In genomic region chr10:126392235-126392634, GRCm38 (mm10) we compare ENCODE assay signal across 30 mouse cellular contexts.
A peak's percentile ranks its signal among the peaks of the same experiment; 100 is the strongest.
DNase-seq lines count a peak whose midpoint lies in the region; ATAC-seq and TF ChIP-seq lines count a peak whose summit lies in the region.
"Had no signal": no experiment of that assay in that cellular context is flagged by ENCODE, and none has a peak within 500 bp of the region (broad histone marks: within the 10 kb centered on the region; RNA-seq: fewer than 3 reads in every experiment).

No protein-coding gene starts in this region.

- no peak for DNase-seq in heart, postnatal 4 days
- DNase-seq in heart, postnatal 0 days (ENCODE audit: low spot score) = peak; percentile 16
- DNase-seq in heart, adult 18-20 months = no peak
- peak; percentile 16 for DNase-seq in ZHBTc4 (ENCODE audit: low read depth, low spot score)
- no peak for DNase-seq in adrenal gland, adult 18-20 months (ENCODE audit: low spot score in 2 of 2)
- DNase-seq: adrenal gland, adult 2 months; adrenal gland, postnatal 36 days; cerebellum, adult 18-20 months; cerebellum, postnatal 14 days; gastrocnemius, postnatal 10 days; heart, adult 2 months; kidney, adult 2 months; kidney, postnatal 4 days; layer of hippocampus, postnatal 36 days; left cerebral cortex, postnatal 4 days; liver, postnatal 0 days; retina, postnatal 1 day; right cerebral cortex, postnatal 14 days; thymus, postnatal 4 days had no signal

- WGBS in heart, embryonic 12.5 days = 23% methylated on average over 2 of the region's 3 CpGs
- WGBS in heart, postnatal 0 days = 0% methylated on average over 2 of the region's 3 CpGs

- H3K36me3 ChIP-seq in heart, embryonic 12.5 days = no peaks in the 10 kb centered on the region
- H3K36me3 ChIP-seq in heart, postnatal 0 days (replicated peaks; ENCODE audit: control insufficient read depth, insufficient read depth, low read length) = no peaks in the 10 kb centered on the region
- H3K36me3 ChIP-seq: embryonic facial prominence, embryonic 10.5 days; embryonic facial prominence, embryonic 15.5 days; hindbrain, embryonic 12.5 days; intestine, embryonic 15.5 days; liver, embryonic 12.5 days; midbrain, embryonic 12.5 days had no signal

- no peaks in the 10 kb centered on the region for H3K27me3 ChIP-seq in heart, embryonic 12.5 days (replicated peaks)
- no peaks in the 10 kb centered on the region for H3K27me3 ChIP-seq in heart, postnatal 0 days (ENCODE audit: control insufficient read depth, insufficient read depth, low read length)
- H3K27me3 ChIP-seq: embryonic facial prominence, embryonic 15.5 days; forebrain, embryonic 13.5 days; hindbrain, embryonic 12.5 days; intestine, embryonic 15.5 days; liver, embryonic 12.5 days; midbrain, embryonic 12.5 days; Patski had no signal

- no peak for TF ChIP-seq CTCF in heart, postnatal 0 days (IDR thresholded peaks at IDR 0.05; ENCODE audit: low read depth)

- ATAC-seq in heart, embryonic 12.5 days (ENCODE audit: insufficient number of reproducible peaks, low FRiP score) = peak; percentile 64; the same call in 1 of the 2 replicates
- ATAC-seq in heart, postnatal 0 days (ENCODE audit: insufficient read depth, low read depth) = peak; percentile 72
- 0 out of 2 replicates have a peak, but pooled peaks have one; percentile 18 for ATAC-seq in megakaryocyte-erythroid progenitor cell, adult 5-6 weeks (replicated peaks; ENCODE audit: low FRiP score, low TSS enrichment, poor library complexity, severe bottlenecking)
- ATAC-seq: forebrain, embryonic 13.5 days; hindbrain, postnatal 0 days; intestine, embryonic 15.5 days; liver, embryonic 12.5 days; liver, postnatal 0 days; Patski had no signal

- no peak overlapping the region for H3K4me3 ChIP-seq in heart, embryonic 12.5 days
- H3K4me3 ChIP-seq in heart, postnatal 0 days (ENCODE audit: low read depth, low read length) = 0 out of 2 replicates have a peak overlapping the region, but pooled peaks have one; percentile 7
- H3K4me3 ChIP-seq: embryonic facial prominence, embryonic 10.5 days; embryonic facial prominence, embryonic 15.5 days; forebrain, embryonic 13.5 days; heart, adult 2 months; hindbrain, embryonic 12.5 days; intestine, embryonic 15.5 days; liver, embryonic 12.5 days; midbrain, embryonic 12.5 days had no signal

- no peak for TF ChIP-seq EP300 in heart, postnatal 0 days (IDR thresholded peaks at IDR 0.05; ENCODE audit: low read depth)

- H3K9me3 ChIP-seq in heart, embryonic 12.5 days (replicated peaks) = no peaks in the 10 kb centered on the region
- no peaks in the 10 kb centered on the region for H3K9me3 ChIP-seq in heart, postnatal 0 days (replicated peaks; ENCODE audit: control insufficient read depth, low read length)
- H3K9me3 ChIP-seq: embryonic facial prominence, embryonic 10.5 days; embryonic facial prominence, embryonic 15.5 days; forebrain, embryonic 13.5 days; hindbrain, embryonic 12.5 days; intestine, embryonic 15.5 days; liver, embryonic 12.5 days; midbrain, embryonic 12.5 days had no signal

- H3K27ac ChIP-seq in heart, embryonic 12.5 days (ENCODE audit: poor library complexity, severe bottlenecking) = peak overlapping the region; percentile 56
- H3K27ac ChIP-seq in heart, postnatal 0 days (ENCODE audit: low read depth) = peak overlapping the region; percentile 72
- H3K27ac ChIP-seq: embryonic facial prominence, embryonic 10.5 days; embryonic facial prominence, embryonic 15.5 days; forebrain, embryonic 13.5 days; heart, adult 2 months; hindbrain, embryonic 12.5 days; hindbrain, postnatal 0 days; intestine, embryonic 15.5 days; liver, embryonic 12.5 days; midbrain, embryonic 12.5 days had no signal

- H3K9ac ChIP-seq in heart, embryonic 12.5 days = no peak overlapping the region; the same call in 1 of the 2 replicates
- no peak overlapping the region for H3K9ac ChIP-seq in heart, postnatal 0 days (replicated peaks; ENCODE audit: low read depth, low read length)
- H3K9ac ChIP-seq: embryonic facial prominence, embryonic 15.5 days; forebrain, embryonic 13.5 days; hindbrain, embryonic 12.5 days; intestine, embryonic 15.5 days; liver, embryonic 12.5 days; liver, postnatal 0 days; midbrain, embryonic 12.5 days had no signal

- peak overlapping the region; percentile 41 for H3K4me2 ChIP-seq in heart, embryonic 12.5 days
- H3K4me2 ChIP-seq in heart, postnatal 0 days (ENCODE audit: low read depth, low read length) = peak overlapping the region; percentile 51
- H3K4me2 ChIP-seq: embryonic facial prominence, embryonic 15.5 days; forebrain, embryonic 13.5 days; hindbrain, embryonic 12.5 days; intestine, embryonic 15.5 days; liver, embryonic 12.5 days; midbrain, embryonic 12.5 days had no signal

- H3K4me1 ChIP-seq in heart, embryonic 12.5 days (replicated peaks) = peaks cover 14% of the 10 kb centered on the region
- no peaks in the 10 kb centered on the region for H3K4me1 ChIP-seq in heart, postnatal 0 days (ENCODE audit: control insufficient read depth, insufficient read depth)
- H3K4me1 ChIP-seq: embryonic facial prominence, embryonic 10.5 days; embryonic facial prominence, embryonic 15.5 days; forebrain, embryonic 13.5 days; hindbrain, embryonic 12.5 days; intestine, embryonic 15.5 days; liver, embryonic 12.5 days; midbrain, embryonic 12.5 days had no signal

Comparison
In these comparisons a context has a peak if more than half of its experiments do, and no peak if none do; other contexts are left out.
1. DNase-seq: peak in heart, postnatal 0 days (single experiment) and ZHBTc4 (single experiment); none in heart, postnatal 4 days (single experiment), heart, adult 18-20 months (0 of 2) and adrenal gland, adult 18-20 months (0 of 2).
2. ATAC-seq: peak in every context shown above with its lines; median percentile 72 in heart, postnatal 0 days; 64 in heart, embryonic 12.5 days; 18 in megakaryocyte-erythroid progenitor cell, adult 5-6 weeks.